Mouse (Mus musculus) brain, adult 2 months (tissue): ENCODE data around the gene Khsrp.

Experiments
- DNase-seq: peaks from one replicate; pipeline ENCODE4 v3.0.0; 2011; ENCODE audit warnings: low read depth, low spot score

Gene Khsrp

DNA sequence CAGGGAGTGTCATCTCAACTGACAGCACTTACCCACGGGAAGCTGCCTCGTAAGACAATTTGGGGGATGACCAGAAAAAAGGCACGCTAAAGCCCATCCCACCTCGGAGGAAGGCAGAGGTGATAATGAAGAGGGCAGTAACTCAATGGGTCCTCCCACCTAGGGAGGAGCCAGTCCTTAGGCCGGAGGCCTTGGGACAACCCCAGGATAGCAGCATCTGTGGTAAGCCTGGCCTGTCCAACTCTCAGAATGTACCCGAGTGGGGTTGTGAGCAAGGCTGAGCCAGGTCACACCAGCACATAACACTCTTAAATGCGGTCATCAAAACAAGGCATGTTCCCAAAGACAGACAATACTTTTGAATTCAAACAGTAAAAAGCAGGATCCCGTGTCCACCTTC, 1.6 kb downstream of the Khsrp start:
- no peak for DNase-seq

DNA sequence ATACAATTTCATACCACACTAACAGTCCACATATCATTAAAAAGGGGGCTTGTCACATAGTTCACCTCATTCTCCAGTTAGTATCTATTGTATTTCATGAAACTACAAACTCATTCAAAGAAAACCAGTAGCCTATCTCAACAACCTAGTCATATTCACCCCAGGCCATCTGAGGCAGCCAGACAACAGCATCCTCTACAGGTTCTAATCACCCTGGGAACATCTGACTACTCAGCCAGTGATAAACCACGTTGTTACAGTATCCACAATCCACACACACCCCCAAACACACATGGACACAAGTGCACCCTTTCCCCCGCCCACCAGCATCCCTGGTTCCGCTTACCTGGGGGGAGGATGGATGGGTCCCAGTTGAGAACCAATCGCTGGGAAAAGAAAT, 3.9 kb downstream of the Khsrp start:
- DNase-seq, result no peak

DNA sequence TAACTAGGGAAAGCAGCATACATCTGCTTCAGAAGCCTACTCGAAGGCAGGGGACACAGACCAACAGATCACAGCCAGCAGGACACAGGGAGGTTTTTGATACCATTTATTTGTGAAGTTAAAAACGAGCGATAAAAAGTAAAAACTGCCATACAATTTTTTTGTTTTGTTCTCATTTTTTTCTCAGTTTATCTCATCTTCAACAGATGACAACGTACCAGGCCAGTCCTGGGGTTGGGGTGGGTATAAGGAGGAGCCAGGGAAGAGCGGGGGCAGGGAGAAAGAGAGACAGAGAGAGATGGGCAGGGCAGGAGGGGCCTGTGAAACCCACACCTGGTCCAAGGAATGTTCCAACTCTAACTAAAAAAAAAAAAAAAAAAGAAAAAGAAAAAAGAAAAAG, 10.4 kb downstream of the Khsrp start:
- no peak for DNase-seq

- DNase-seq, result no peak
These were observed 11.6 kb downstream of the Khsrp start for GRCm38 (mm10) chr17:57019693-57020092.

- no peak for DNase-seq
These were observed 19.0 kb downstream of the Khsrp start for GRCm38 (mm10) chr17:57012245-57012795.

GRCm38 (mm10) chr17:57011236-57012141, 19.8 kb downstream of the Khsrp start, which contains the start of the genes Gtf2f1 and Gm17949:
Gene Gtf2f1 (minus strand): TSS chr17:57011288.
Gene Gm17949 (plus strand): TSS chr17:57011469.
- DNase-seq, result peak; percentile 99

DNA sequence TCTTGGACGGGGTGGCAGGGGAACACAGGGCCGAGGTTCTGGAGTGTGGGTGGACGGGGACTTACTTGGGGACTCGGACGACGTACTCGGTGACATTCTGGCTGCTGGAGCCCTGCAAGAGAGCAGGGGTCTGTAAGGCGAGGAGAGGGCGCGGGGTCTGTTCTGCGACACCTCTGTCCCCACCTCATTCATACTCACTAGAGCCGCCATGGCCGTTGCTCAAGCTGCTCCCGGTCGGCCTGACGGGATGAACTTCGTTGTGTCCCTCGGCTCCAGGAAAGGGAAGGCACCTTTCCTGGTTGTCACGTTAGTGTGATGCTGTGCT, 20.4 kb downstream of the Khsrp start:
- DNase-seq, result no peak

GRCm38 (mm10) chr17:57007137-57007905, 24.0 kb downstream of the Khsrp start:
- no peak for DNase-seq

DNA sequence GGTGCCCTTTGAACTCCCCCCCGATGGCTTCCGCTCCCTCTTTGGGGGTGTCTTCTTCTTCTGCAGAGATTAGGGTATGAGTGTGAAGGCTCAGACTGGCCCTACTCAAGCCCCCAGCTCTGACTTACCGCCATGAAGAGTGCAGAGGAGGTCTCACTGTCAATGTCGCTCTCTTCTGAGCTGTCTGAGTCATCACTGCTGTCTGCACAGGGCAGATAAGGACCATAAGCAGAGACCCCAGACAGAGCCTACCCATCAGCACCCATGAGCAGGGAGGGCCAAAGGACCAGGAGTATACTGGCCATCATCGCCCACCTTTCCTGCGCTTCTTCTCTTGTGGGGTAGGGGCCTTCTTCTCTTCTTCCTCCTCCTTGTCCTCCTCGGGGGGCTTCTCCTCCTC, 27.3 kb downstream of the Khsrp start:
- DNase-seq, result no peak

DNA sequence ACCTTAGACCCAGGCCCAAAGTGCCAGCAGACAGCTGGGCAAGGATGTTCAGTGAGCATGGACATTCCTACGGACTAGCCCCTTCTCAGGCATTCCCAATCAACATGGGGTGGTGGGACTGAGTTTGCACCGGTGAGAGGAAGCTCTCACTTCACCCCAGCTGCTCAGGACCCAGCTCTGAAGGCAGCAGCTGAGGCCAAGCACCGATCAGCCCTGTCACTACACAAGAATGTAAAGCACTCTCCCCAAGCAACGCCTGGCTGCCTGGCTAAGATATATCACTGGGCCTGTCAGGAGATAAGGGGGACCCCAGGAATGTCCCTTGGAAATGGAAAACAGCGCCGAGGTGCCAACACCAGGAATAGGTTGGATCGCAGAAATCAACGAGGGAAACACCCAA, 30.1 kb downstream of the Khsrp start:
- no peak for DNase-seq

GRCm38 (mm10) chr17:56999968-57000609, 31.2 kb downstream of the Khsrp start, which contains the start of gene Pspn:
Gene Pspn (minus strand): TSS chr17:57000018.
- no peak for DNase-seq

- DNase-seq, result no peak
These were observed 31.9 kb downstream of the Khsrp start for GRCm38 (mm10) chr17:56999414-56999813.

GRCm38 (mm10) chr17:56997029-56997667, 34.2 kb downstream of the Khsrp start, which contains the start of gene Alkbh7:
Gene Alkbh7 (plus strand): TSS chr17:56997339.
- DNase-seq, result peak; percentile 99

GRCm38 (mm10) chr17:56996506-56996905, 34.8 kb downstream of the Khsrp start:
- DNase-seq, result no peak

GRCm38 (mm10) chr17:56995046-56995445, 36.3 kb downstream of the Khsrp start:
- no peak for DNase-seq

GRCm38 (mm10) chr17:56990966-56991365, 40.4 kb downstream of the Khsrp start:
- DNase-seq, result no peak

DNA sequence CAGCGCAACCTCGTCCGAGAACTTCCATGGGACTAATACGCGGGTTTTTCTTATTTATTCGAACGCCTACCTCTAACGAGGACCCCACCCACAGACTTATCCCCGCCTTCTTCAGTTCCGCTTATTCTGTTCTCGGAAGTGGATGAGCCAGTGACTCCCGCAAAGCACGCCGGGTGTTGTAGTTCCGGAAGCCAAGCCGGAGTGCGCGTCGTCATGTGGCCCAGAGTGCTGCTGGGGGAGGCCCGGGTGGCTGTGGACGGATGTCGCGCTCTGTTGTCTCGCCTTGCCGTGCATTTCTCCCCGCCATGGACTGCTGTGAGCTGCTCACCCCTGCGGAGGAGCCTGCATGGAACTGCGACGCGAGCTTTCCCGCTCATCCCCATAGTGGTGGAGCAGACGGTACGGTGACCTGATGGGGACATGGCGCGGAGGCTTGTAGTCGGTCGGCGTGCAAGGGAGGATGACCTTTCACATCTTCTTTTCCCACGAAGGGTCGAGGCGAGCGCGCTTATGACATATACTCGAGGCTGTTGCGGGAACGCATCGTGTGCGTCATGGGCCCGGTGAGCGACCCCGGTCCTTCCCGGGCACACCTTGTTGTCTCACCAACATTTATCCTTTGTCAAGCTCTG, 41.1 kb downstream of the Khsrp start, which contains the start of gene Clpp:
Clpp (plus strand) TSS at position 191 of the 632 bp plus-strand sequence.
- DNase-seq, result peak; percentile 99

GRCm38 (mm10) chr17:56989467-56990114, 41.7 kb downstream of the Khsrp start:
- DNase-seq, result peak; percentile 96

- DNase-seq, result no peak
These were observed 42.3 kb downstream of the Khsrp start for GRCm38 (mm10) chr17:56988921-56989430.

- DNase-seq, result no peak
These were observed 42.9 kb downstream of the Khsrp start for GRCm38 (mm10) chr17:56988441-56988840.
